Mouse (Mus musculus) stomach, postnatal 0 days (tissue): Measurements from ENCODE around the gene Fam214a.

Experiments used
- CTCF ChIP-seq: IDR thresholded peaks from 2 replicates; pipeline ENCODE4 v1.5.1; 2016; ENCODE audit warnings: antibody characterized with exemption, low read depth, mild to moderate bottlenecking, moderate library complexity
- EP300 ChIP-seq: optimal IDR thresholded peaks from 2 replicates; pipeline ENCODE3; 2016; ENCODE audit warnings: antibody characterized with exemption

DNA sequence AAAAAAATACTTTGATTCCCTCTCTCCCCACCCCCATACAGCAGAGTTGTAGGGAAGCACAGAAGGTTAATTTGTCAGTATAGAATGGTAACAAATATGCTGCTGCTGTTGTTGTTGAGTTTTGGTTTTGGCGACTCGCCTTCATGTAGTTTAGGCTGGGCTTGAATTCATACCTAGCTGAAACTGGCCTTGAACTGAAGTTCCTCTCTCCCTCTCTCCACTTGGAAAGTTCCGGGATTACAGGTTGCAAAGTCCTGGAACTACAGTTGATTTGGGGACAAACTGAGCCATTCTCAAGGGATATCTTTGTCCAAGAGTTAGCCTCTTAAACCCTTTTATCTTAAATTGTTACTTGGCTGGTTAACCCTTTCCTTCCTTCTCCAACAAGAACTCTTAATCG is 83.3 kb downstream of the Fam214a start:
- TF ChIP-seq CTCF (no peak), EP300 (no peak)
